Mouse (Mus musculus) kidney, embryonic 14.5 days (tissue): ENCODE results near the gene Fhdc1. TPM values are rescaled to one million over a fixed set of nuclear protein-coding genes. Genes with fewer than 3 reads are reported as not detected.

Experiments used
- ATAC-seq: fragments of 200-750 bp; cut with Nextera tagmentation; 2 replicates; pipeline ENCODE4 v1.8.0; 2017; ENCODE audit warnings: moderate number of reproducible peaks, mild to moderate bottlenecking, moderate TSS enrichment, moderate library complexity; ENCODE audit not compliant: low FRiP score, low TSS enrichment
- H3K27ac ChIP-seq: fragments of 300-500 bp; sonication (generic); 2 replicates; pipeline ENCODE4 v1.5.1; 2014; ENCODE audit warnings: low read depth, mild to moderate bottlenecking, low read length, moderate library complexity, mixed read lengths
- H3K27me3 ChIP-seq: fragments of 300-500 bp; sonication (generic); 2 replicates; pipeline ENCODE4 v1.6.1; 2014; ENCODE audit warnings: mild to moderate bottlenecking, low read length; ENCODE audit not compliant: control insufficient read depth, insufficient read depth
- H3K36me3 ChIP-seq: fragments of 300-500 bp; sonication (generic); 2 replicates; pipeline ENCODE4 v1.6.1; 2014; ENCODE audit warnings: low read length, mixed read lengths; ENCODE audit not compliant: control insufficient read depth, insufficient read depth
- H3K4me1 ChIP-seq: fragments of 300-500 bp; sonication (generic); 2 replicates; pipeline ENCODE4 v1.6.1; 2014; ENCODE audit warnings: low read length, mixed read lengths; ENCODE audit not compliant: control insufficient read depth, insufficient read depth
- H3K4me2 ChIP-seq: fragments of 300-500 bp; sonication (generic); replicated peaks from 2 replicates; pipeline ENCODE4 v1.6.1; 2014; ENCODE audit warnings: low read depth, mild to moderate bottlenecking, low read length
- H3K4me3 ChIP-seq: fragments of 300-500 bp; sonication (generic); 2 replicates; pipeline ENCODE4 v1.5.1; 2014; ENCODE audit warnings: mild to moderate bottlenecking, low read length
- H3K9ac ChIP-seq: fragments of 300-500 bp; sonication (generic); 2 replicates; pipeline ENCODE4 v1.6.1; 2014; ENCODE audit warnings: low read depth, mild to moderate bottlenecking, low read length, moderate library complexity
- H3K9me3 ChIP-seq: fragments of 300-500 bp; sonication (generic); 2 replicates; pipeline ENCODE4 v1.6.1; 2016; ENCODE audit warnings: low read length; ENCODE audit not compliant: control insufficient read depth
- WGBS: fragments of 180-500 bp; shearing (Covaris S2); extraction: QIAGEN DNeasy Blood & Tissue Kit; methylation state at CpG from one replicate; pipeline ENCODE4 v1.1.7; 2014; 5-methylcytosine and 5-hydroxymethylcytosine counted together
- polyA plus RNA-seq: library from polyadenylated mRNA; unstranded; fragments of >200 nt; fragmentation: Nextera tagmentation; extraction: Ambion mirVana; gene quantifications from 2 replicates; pipeline ENCODE4 v1.2.1, GENCODE M21; 2014

The Fhdc1 gene
- polyA plus RNA-seq, 1 experiment from 2014 or later: 4.4 TPM

- Histone ChIP-seq H3K36me3 (no peaks in the 10 kb centered on the region), H3K4me3 (no peak overlapping the region), H3K27ac (no peak overlapping the region), H3K27me3 (no peaks in the 10 kb centered on the region), H3K9me3 (no peaks in the 10 kb centered on the region), H3K4me1 (peaks cover 27% of the 10 kb centered on the region), H3K4me2 (no peak overlapping the region), H3K9ac (no peak overlapping the region)
- ATAC-seq: no peak; the same call in 1 of the 2 replicates
- 73% methylated on average over 10 of the region's 10 CpGs for WGBS
Measured at GRCm38 (mm10) chr3:84432797-84433445, 47.3 kb downstream of the Fhdc1 start.

- Histone ChIP-seq H3K4me1 (peaks cover 27% of the 10 kb centered on the region), H3K9ac (no peak overlapping the region), H3K4me3 (no peak overlapping the region), H3K27ac (no peak overlapping the region), H3K27me3 (no peaks in the 10 kb centered on the region), H3K36me3 (no peaks in the 10 kb centered on the region), H3K4me2 (no peak overlapping the region), H3K9me3 (no peaks in the 10 kb centered on the region)
- WGBS: 55% methylated on average over 5 of the region's 5 CpGs
- ATAC-seq: no peak
Measured at GRCm38 (mm10) chr3:84431257-84431656, 49.0 kb downstream of the Fhdc1 start.

GRCm38 (mm10) chr3:84430152-84430551, 50.1 kb downstream of the Fhdc1 start:
- Histone ChIP-seq H3K9ac (no peak overlapping the region), H3K36me3 (no peaks in the 10 kb centered on the region), H3K9me3 (no peaks in the 10 kb centered on the region), H3K27ac (no peak overlapping the region), H3K4me1 (peaks cover 16% of the 10 kb centered on the region), H3K27me3 (no peaks in the 10 kb centered on the region), H3K4me3 (no peak overlapping the region), H3K4me2 (no peak overlapping the region)
- 37% methylated on average over 2 of the region's 2 CpGs for WGBS
- ATAC-seq: no peak

GRCm38 (mm10) chr3:84428994-84429725, 51.1 kb downstream of the Fhdc1 start:
- 80% methylated on average over 12 of the region's 12 CpGs for WGBS
- ATAC-seq: 0 out of 2 replicates have a peak, but pooled peaks have one; percentile 38
- H3K27me3 ChIP-seq: no peaks in the 10 kb centered on the region
- H3K9ac ChIP-seq: no peak overlapping the region
- no peak overlapping the region for H3K4me3 ChIP-seq
- H3K27ac ChIP-seq: no peak overlapping the region
- H3K4me2 ChIP-seq: no peak overlapping the region
- peaks cover 12% of the 10 kb centered on the region; the same call in 1 of the 2 replicates for H3K4me1 ChIP-seq
- H3K36me3 ChIP-seq: no peaks in the 10 kb centered on the region
- no peaks in the 10 kb centered on the region for H3K9me3 ChIP-seq

- Histone ChIP-seq H3K4me1 (peaks cover 12% of the 10 kb centered on the region; the same call in 1 of the 2 replicates), H3K4me2 (no peak overlapping the region), H3K27ac (no peak overlapping the region), H3K4me3 (no peak overlapping the region), H3K9ac (no peak overlapping the region), H3K9me3 (no peaks in the 10 kb centered on the region), H3K27me3 (no peaks in the 10 kb centered on the region), H3K36me3 (no peaks in the 10 kb centered on the region)
- WGBS: 82% methylated on average over 5 of the region's 5 CpGs
- no peak for ATAC-seq
Measured at GRCm38 (mm10) chr3:84427779-84428178, 52.5 kb downstream of the Fhdc1 start.

- Histone ChIP-seq H3K36me3 (no peaks in the 10 kb centered on the region), H3K4me1 (no peaks in the 10 kb centered on the region), H3K9me3 (no peaks in the 10 kb centered on the region), H3K27ac (no peak overlapping the region), H3K27me3 (no peaks in the 10 kb centered on the region), H3K9ac (no peak overlapping the region), H3K4me3 (no peak overlapping the region), H3K4me2 (no peak overlapping the region)
- ATAC-seq: no peak
- WGBS: 72% methylated on average over 5 of the region's 5 CpGs
Measured at GRCm38 (mm10) chr3:84422340-84422739, 57.9 kb downstream of the Fhdc1 start.

- H3K4me1 ChIP-seq: peaks cover 3% of the 10 kb centered on the region; the same call in 1 of the 2 replicates
- H3K9ac ChIP-seq: no peak overlapping the region
- no peaks in the 10 kb centered on the region for H3K36me3 ChIP-seq
- no peak overlapping the region for H3K27ac ChIP-seq
- WGBS: 84% methylated on average over 4 of the region's 4 CpGs
- no peak overlapping the region for H3K4me2 ChIP-seq
- ATAC-seq: no peak
- no peaks in the 10 kb centered on the region for H3K9me3 ChIP-seq
- H3K27me3 ChIP-seq: no peaks in the 10 kb centered on the region
- no peak overlapping the region for H3K4me3 ChIP-seq
Measured at GRCm38 (mm10) chr3:84413868-84414267, 66.4 kb downstream of the Fhdc1 start.

- ATAC-seq: no peak
- no peak overlapping the region for H3K27ac ChIP-seq
- H3K4me3 ChIP-seq: no peak overlapping the region
- H3K4me2 ChIP-seq: no peak overlapping the region
- H3K36me3 ChIP-seq: no peaks in the 10 kb centered on the region
- H3K27me3 ChIP-seq: no peaks in the 10 kb centered on the region
- no peaks in the 10 kb centered on the region for H3K9me3 ChIP-seq
- H3K9ac ChIP-seq: no peak overlapping the region
- H3K4me1 ChIP-seq: peaks cover 3% of the 10 kb centered on the region; the same call in 1 of the 2 replicates
- WGBS: 48% methylated on average over 5 of the region's 5 CpGs
Measured at GRCm38 (mm10) chr3:84412920-84413319, 67.3 kb downstream of the Fhdc1 start.

GRCm38 (mm10) chr3:84409474-84409862, 70.8 kb downstream of the Fhdc1 start:
- ATAC-seq: no peak
- Histone ChIP-seq H3K27ac (no peak overlapping the region), H3K36me3 (no peaks in the 10 kb centered on the region), H3K9ac (no peak overlapping the region), H3K4me1 (peaks cover 3% of the 10 kb centered on the region; the same call in 1 of the 2 replicates), H3K4me3 (no peak overlapping the region), H3K4me2 (no peak overlapping the region), H3K27me3 (no peaks in the 10 kb centered on the region), H3K9me3 (no peaks in the 10 kb centered on the region)
- 78% methylated on average over 3 of the region's 3 CpGs for WGBS
